Mouse (Mus musculus): ENCODE measurements around the gene Fbxo17.

GRCm38 (mm10) chr7:28724613-28725012 is 8.0 kb downstream of the Fbxo17 start:
- TF ChIP-seq EP300 (optimal IDR thresholded peaks at IDR 0.05), result no peak
- TF ChIP-seq CTCF (IDR thresholded peaks at IDR 0.05; ENCODE audit: low read depth), result no peak

Data from stomach, postnatal 0 days (tissue).